Mouse (Mus musculus) frontal cortex, postnatal 14 days (tissue): ENCODE data around the gene Tenm3.
A peak's percentile ranks its signal among the peaks of the same experiment; 100 is the strongest.

Experiments used
- DNase-seq, 2 experiments: peaks; one replicate each; pipeline ENCODE4 v3.0.0; 2022; ENCODE audit warnings: low spot score in 2 of 2

The Tenm3 gene

GRCm38 (mm10) chr8:48740951-48741350 is 102.8 kb downstream of the Tenm3 start:
- peak in 1 of 2 experiments; percentile 6 for DNase-seq

- peak in 1 of 2 experiments; percentile 25 for DNase-seq
Observed at GRCm38 (mm10) chr8:48740147-48740881, 103.4 kb downstream of the Tenm3 start.

- DNase-seq = no peak
Observed at GRCm38 (mm10) chr8:48733731-48734130, 110.0 kb downstream of the Tenm3 start.

- DNase-seq = no peak
Observed at GRCm38 (mm10) chr8:48733057-48733456, 110.7 kb downstream of the Tenm3 start.

GRCm38 (mm10) chr8:48730701-48731100 is 113.0 kb downstream of the Tenm3 start:
- no peak for DNase-seq

- DNase-seq = no peak
Observed at GRCm38 (mm10) chr8:48728833-48729690, 114.7 kb downstream of the Tenm3 start.

GRCm38 (mm10) chr8:48728006-48728405 is 115.7 kb downstream of the Tenm3 start:
- no peak for DNase-seq

- no peak for DNase-seq
Observed at GRCm38 (mm10) chr8:48722744-48723143, 121.0 kb downstream of the Tenm3 start.

GRCm38 (mm10) chr8:48722318-48722717 is 121.4 kb downstream of the Tenm3 start:
- DNase-seq = no peak

GRCm38 (mm10) chr8:48721376-48721775 is 122.4 kb downstream of the Tenm3 start:
- DNase-seq = no peak

GRCm38 (mm10) chr8:48715616-48716015 is 128.1 kb downstream of the Tenm3 start:
- DNase-seq = no peak

- no peak for DNase-seq
Observed at GRCm38 (mm10) chr8:48706666-48707065, 137.1 kb downstream of the Tenm3 start.

GRCm38 (mm10) chr8:48704885-48705515 is 138.8 kb downstream of the Tenm3 start:
- DNase-seq = no peak

GRCm38 (mm10) chr8:48704485-48704884 is 139.3 kb downstream of the Tenm3 start:
- no peak for DNase-seq

GRCm38 (mm10) chr8:48690665-48691395 is 152.9 kb downstream of the Tenm3 start:
- DNase-seq = no peak

GRCm38 (mm10) chr8:48688706-48689105 is 155.0 kb downstream of the Tenm3 start:
- DNase-seq = no peak

GRCm38 (mm10) chr8:48688188-48688587 is 155.6 kb downstream of the Tenm3 start:
- DNase-seq = no peak

GRCm38 (mm10) chr8:48673476-48673875 is 170.3 kb downstream of the Tenm3 start:
- no peak for DNase-seq

- peak; percentile 11 to 13 for DNase-seq
Observed at GRCm38 (mm10) chr8:48672471-48672870, 171.3 kb downstream of the Tenm3 start.

GRCm38 (mm10) chr8:48671318-48671717 is 172.4 kb downstream of the Tenm3 start:
- DNase-seq = no peak

- no peak for DNase-seq
Observed at GRCm38 (mm10) chr8:48670895-48671294, 172.9 kb downstream of the Tenm3 start.

- DNase-seq = no peak
Observed at GRCm38 (mm10) chr8:48670387-48670786, 173.4 kb downstream of the Tenm3 start.
